Mouse (Mus musculus) hindbrain, embryonic 14.5 days (tissue): ENCODE results near the gene Tctex1d2. TPM values are rescaled to one million over a fixed set of nuclear protein-coding genes. Genes with fewer than 3 reads are reported as not detected.

Experiments
- ATAC-seq: fragments of 200-750 bp; cut with Nextera tagmentation; 2 replicates; pipeline ENCODE4 v1.8.0; 2017; ENCODE audit warnings: moderate number of reproducible peaks, mild to moderate bottlenecking, moderate TSS enrichment, moderate library complexity; ENCODE audit not compliant: low FRiP score
- DNase-seq: peaks from one replicate; pipeline ENCODE4 v3.0.0-alpha.2; 2015; ENCODE audit warnings: low spot score
- H3K27ac ChIP-seq: fragments of 300-500 bp; sonication (generic); 2 replicates; pipeline ENCODE4 v1.5.1; 2014; ENCODE audit warnings: mild to moderate bottlenecking, moderate library complexity
- H3K27me3 ChIP-seq: fragments of 300-500 bp; sonication (generic); 2 replicates; pipeline ENCODE4 v1.6.1; 2014; ENCODE audit warnings: mild to moderate bottlenecking, low read length, mixed read lengths; ENCODE audit not compliant: control insufficient read depth, insufficient read depth
- H3K36me3 ChIP-seq: fragments of 300-500 bp; sonication (generic); replicated peaks from 2 replicates; pipeline ENCODE4 v1.6.1; 2014; ENCODE audit not compliant: control insufficient read depth, insufficient read depth
- H3K4me1 ChIP-seq: fragments of 300-500 bp; sonication (generic); replicated peaks from 2 replicates; pipeline ENCODE4 v1.6.1; 2014; ENCODE audit warnings: antibody characterized with exemption, low read length, mixed read lengths; ENCODE audit not compliant: control insufficient read depth, insufficient read depth
- H3K4me2 ChIP-seq: fragments of 300-500 bp; sonication (generic); replicated peaks from 2 replicates; pipeline ENCODE4 v1.6.1; 2014; ENCODE audit warnings: mild to moderate bottlenecking, moderate library complexity
- H3K4me3 ChIP-seq: fragments of 300-500 bp; sonication (generic); replicated peaks from 2 replicates; pipeline ENCODE4 v1.5.1; 2014; ENCODE audit warnings: mild to moderate bottlenecking, low read length
- H3K9ac ChIP-seq: fragments of 300-500 bp; sonication (generic); 2 replicates; pipeline ENCODE4 v1.6.1; 2014
- H3K9me3 ChIP-seq: fragments of 300-500 bp; sonication (generic); 2 replicates; pipeline ENCODE4 v1.6.1; 2016; ENCODE audit warnings: low read length; ENCODE audit not compliant: control insufficient read depth
- WGBS: fragments of 180-500 bp; shearing (Covaris S2); extraction: QIAGEN DNeasy Blood & Tissue Kit; methylation state at CpG from one replicate; pipeline ENCODE4 v1.1.7; 2014; 5-methylcytosine and 5-hydroxymethylcytosine counted together
- polyA plus RNA-seq: library from polyadenylated mRNA; unstranded; fragments of >200 nt; fragmentation: Nextera tagmentation; extraction: Ambion mirVana; gene quantifications from 2 replicates; pipeline ENCODE4 v1.2.1, GENCODE M21; 2014

The Tctex1d2 gene
- polyA plus RNA-seq, 1 experiment from 2014 or later: 49.7 TPM

GRCm38 (mm10) chr16:32417457-32417856 is 2.0 kb upstream of the Tctex1d2 start:
- DNase-seq (no peak), ATAC-seq (no peak)
- H3K4me1 ChIP-seq: peaks cover 8% of the 10 kb centered on the region
- no peaks in the 10 kb centered on the region for H3K9me3 ChIP-seq
- no peak overlapping the region for H3K9ac ChIP-seq
- no peak overlapping the region for H3K27ac ChIP-seq
- H3K36me3 ChIP-seq: no peaks in the 10 kb centered on the region
- H3K4me3 ChIP-seq: no peak overlapping the region
- H3K4me2 ChIP-seq: no peak overlapping the region
- H3K27me3 ChIP-seq: no peaks in the 10 kb centered on the region
- WGBS: 44% methylated on average over 1 of the region's 1 CpGs

DNA sequence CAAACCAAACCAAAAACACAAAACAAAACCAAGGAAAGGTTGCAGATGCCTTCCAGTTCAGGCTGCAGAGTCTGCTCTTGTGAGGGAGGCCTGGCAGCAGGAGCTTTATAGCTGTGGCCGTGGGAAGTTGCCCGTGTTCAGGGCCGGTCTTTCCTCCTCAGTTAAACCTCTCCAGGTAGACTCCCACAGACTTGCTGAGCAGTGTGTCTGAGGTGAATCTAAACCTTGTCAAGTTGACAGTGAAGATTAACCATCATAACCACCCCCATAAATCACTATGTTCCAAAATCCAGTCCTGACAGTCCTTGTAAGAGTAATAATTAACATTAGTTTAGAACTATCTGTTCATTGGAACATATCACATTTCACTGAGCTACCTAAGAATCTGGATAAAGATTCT is 8.0 kb downstream of the Tctex1d2 start:
- Histone ChIP-seq H3K4me1 (peaks cover 16% of the 10 kb centered on the region), H3K9ac (no peak overlapping the region), H3K27me3 (no peaks in the 10 kb centered on the region), H3K27ac (no peak overlapping the region), H3K4me3 (no peak overlapping the region), H3K36me3 (no peaks in the 10 kb centered on the region), H3K9me3 (no peaks in the 10 kb centered on the region), H3K4me2 (no peak overlapping the region)
- ATAC-seq: no peak
- DNase-seq: no peak
- 89% methylated on average over 3 of the region's 3 CpGs for WGBS

GRCm38 (mm10) chr16:32430474-32431046 is 11.1 kb downstream of the Tctex1d2 start, which contains the start of gene Pcyt1a:
TSS of gene Pcyt1a (plus strand) at chr16:32430921.
- WGBS: under 1% methylated on average over 54 of the region's 54 CpGs
- Histone ChIP-seq H3K4me3 (peak within 1 kb of the TSS; percentile 89), H3K27ac (peak within 1 kb of the TSS; percentile 91), H3K36me3 (no peaks in the 10 kb centered on the region), H3K9ac (peak within 1 kb of the TSS; percentile 89), H3K27me3 (no peaks in the 10 kb centered on the region), H3K9me3 (no peaks in the 10 kb centered on the region), H3K4me2 (peak within 1 kb of the TSS; percentile 87), H3K4me1 (peaks cover 16% of the 10 kb centered on the region)
- ATAC-seq (peak; percentile 99), DNase-seq (peak; percentile 87)

GRCm38 (mm10) chr16:32431047-32431591 is 11.6 kb downstream of the Tctex1d2 start:
- Histone ChIP-seq H3K27ac (peak overlapping the region; percentile 91), H3K4me3 (peak overlapping the region; percentile 89), H3K9ac (peak overlapping the region; percentile 89), H3K4me2 (peak overlapping the region; percentile 87), H3K27me3 (no peaks in the 10 kb centered on the region), H3K9me3 (no peaks in the 10 kb centered on the region), H3K4me1 (peaks cover 16% of the 10 kb centered on the region), H3K36me3 (no peaks in the 10 kb centered on the region)
- WGBS: 1% methylated on average over 28 of the region's 28 CpGs
- peak; percentile 24 for DNase-seq
- peak; percentile 77 for ATAC-seq

DNA sequence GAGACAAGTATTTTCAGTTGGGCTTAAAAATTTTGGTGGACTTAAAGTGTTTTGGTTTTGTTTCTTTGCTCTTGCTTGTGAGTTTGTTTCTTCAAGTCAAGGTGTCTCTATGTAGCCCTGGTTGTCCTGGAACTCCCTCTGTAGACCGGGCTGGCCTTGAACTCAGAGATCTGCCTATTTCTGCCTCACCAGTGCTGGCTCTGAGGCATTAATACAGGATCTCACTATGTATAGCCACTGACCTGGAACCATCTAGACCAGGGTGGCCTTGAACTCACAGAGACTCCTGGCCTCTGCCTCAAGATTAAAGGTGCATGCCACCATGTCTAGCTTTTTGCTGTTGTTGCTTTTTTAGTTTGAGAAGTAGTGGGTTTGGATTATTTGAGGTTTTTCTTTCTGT is 12.4 kb downstream of the Tctex1d2 start:
- WGBS: 92% methylated on average over 1 of the region's 1 CpGs
- Histone ChIP-seq H3K4me3 (peak overlapping the region; percentile 89), H3K27ac (no peak overlapping the region), H3K27me3 (no peaks in the 10 kb centered on the region), H3K9ac (peak overlapping the region; percentile 89; the same call in 1 of the 2 replicates), H3K4me2 (peak overlapping the region; percentile 87), H3K4me1 (peaks cover 16% of the 10 kb centered on the region), H3K9me3 (no peaks in the 10 kb centered on the region), H3K36me3 (no peaks in the 10 kb centered on the region)
- DNase-seq: no peak
- no peak for ATAC-seq

- DNase-seq: no peak
- H3K4me3 ChIP-seq: no peak overlapping the region
- no peaks in the 10 kb centered on the region for H3K36me3 ChIP-seq
- H3K9me3 ChIP-seq: no peaks in the 10 kb centered on the region
- 88% methylated on average over 2 of the region's 2 CpGs for WGBS
- H3K27ac ChIP-seq: no peak overlapping the region
- no peak overlapping the region for H3K4me2 ChIP-seq
- H3K9ac ChIP-seq: no peak overlapping the region
- H3K27me3 ChIP-seq: no peaks in the 10 kb centered on the region
- H3K4me1 ChIP-seq: peaks cover 16% of the 10 kb centered on the region
- ATAC-seq: no peak
Observed at GRCm38 (mm10) chr16:32433138-32433537, 13.6 kb downstream of the Tctex1d2 start.

GRCm38 (mm10) chr16:32434066-32434465 is 14.6 kb downstream of the Tctex1d2 start:
- H3K27ac ChIP-seq: no peak overlapping the region
- no peak overlapping the region for H3K4me3 ChIP-seq
- H3K4me1 ChIP-seq: peaks cover 16% of the 10 kb centered on the region
- H3K4me2 ChIP-seq: no peak overlapping the region
- no peak for DNase-seq
- ATAC-seq: no peak
- no peaks in the 10 kb centered on the region for H3K27me3 ChIP-seq
- no peak overlapping the region for H3K9ac ChIP-seq
- H3K36me3 ChIP-seq: no peaks in the 10 kb centered on the region
- no peaks in the 10 kb centered on the region for H3K9me3 ChIP-seq
- 75% methylated on average over 6 of the region's 6 CpGs for WGBS

GRCm38 (mm10) chr16:32434691-32435090 is 15.2 kb downstream of the Tctex1d2 start:
- H3K36me3 ChIP-seq: no peaks in the 10 kb centered on the region
- H3K4me3 ChIP-seq: no peak overlapping the region
- H3K4me2 ChIP-seq: no peak overlapping the region
- no peak for ATAC-seq
- no peak overlapping the region for H3K27ac ChIP-seq
- no peaks in the 10 kb centered on the region for H3K27me3 ChIP-seq
- H3K9ac ChIP-seq: no peak overlapping the region
- peaks cover 12% of the 10 kb centered on the region for H3K4me1 ChIP-seq
- no peak for DNase-seq
- H3K9me3 ChIP-seq: no peaks in the 10 kb centered on the region

- ATAC-seq: no peak
Observed at GRCm38 (mm10) chr16:32436657-32437056, 17.2 kb downstream of the Tctex1d2 start.

More at GRCm38 (mm10) chr16:32436657-32437056, 17.2 kb downstream of the Tctex1d2 start:
- H3K4me2 ChIP-seq: no peak overlapping the region
- H3K27me3 ChIP-seq: no peaks in the 10 kb centered on the region
- H3K4me3 ChIP-seq: no peak overlapping the region
- H3K4me1 ChIP-seq: peaks cover 5% of the 10 kb centered on the region
- no peak overlapping the region for H3K27ac ChIP-seq
- 81% methylated on average over 1 of the region's 1 CpGs for WGBS
- no peak for DNase-seq
- no peak overlapping the region for H3K9ac ChIP-seq
- H3K9me3 ChIP-seq: no peaks in the 10 kb centered on the region
- no peaks in the 10 kb centered on the region; the same call in 1 of the 2 replicates for H3K36me3 ChIP-seq
